Mouse (Mus musculus): ENCODE results near the gene Lyrm4. TPM values are rescaled to one million over a fixed set of nuclear protein-coding genes. Genes with fewer than 3 reads are reported as not detected.

The Lyrm4 gene
- polyA plus RNA-seq (2015; fragmentation: Nextera tagmentation; extraction: Ambion mirVana), result 37.8 and 41.1 TPM in 2 replicates

GRCm38 (mm10) chr13:36117143-36118014 is at the start of gene Lyrm4, which contains the start of gene Fars2:
Gene Lyrm4 (minus strand): TSS chr13:36117526.
Gene Fars2 (plus strand): TSS chr13:36117412.
- Histone ChIP-seq H3K4me2 (peak within 1 kb of the TSS; percentile 94), H3K9ac (peak within 1 kb of the TSS; percentile 63), H3K4me1 (peaks cover 17% of the 10 kb centered on the region), H3K9me3 (no peaks in the 10 kb centered on the region), H3K27ac (peak within 1 kb of the TSS; percentile 98), H3K27me3 (replicated peaks) (no peaks in the 10 kb centered on the region), H3K36me3 (replicated peaks) (no peaks in the 10 kb centered on the region), H3K4me3 (peak within 1 kb of the TSS; percentile 72)
- peak; percentile 99 for ATAC-seq (replicated peaks)
- WGBS, result under 1% methylated on average over 74 of the region's 75 CpGs

GRCm38 (mm10) chr13:36163898-36164297 is 46.6 kb upstream of the Lyrm4 start:
- Histone ChIP-seq H3K27ac (no peak overlapping the region), H3K27me3 (replicated peaks) (no peaks in the 10 kb centered on the region), H3K36me3 (replicated peaks) (no peaks in the 10 kb centered on the region), H3K9me3 (no peaks in the 10 kb centered on the region), H3K4me1 (no peaks in the 10 kb centered on the region), H3K4me3 (no peak overlapping the region), H3K4me2 (no peak overlapping the region), H3K9ac (no peak overlapping the region)
- ATAC-seq (replicated peaks), result no peak
- 86% methylated on average over 1 of the region's 1 CpGs for WGBS

GRCm38 (mm10) chr13:36163411-36163810 is 46.1 kb upstream of the Lyrm4 start:
- WGBS, result 94% methylated on average over 5 of the region's 5 CpGs
- no peak overlapping the region for H3K4me2 ChIP-seq
- H3K4me3 ChIP-seq, result no peak overlapping the region
- H3K27ac ChIP-seq, result no peak overlapping the region
- H3K27me3 ChIP-seq (replicated peaks), result no peaks in the 10 kb centered on the region
- H3K9me3 ChIP-seq, result no peaks in the 10 kb centered on the region
- no peaks in the 10 kb centered on the region for H3K36me3 ChIP-seq (replicated peaks)
- H3K9ac ChIP-seq, result no peak overlapping the region
- ATAC-seq (replicated peaks), result no peak
- no peaks in the 10 kb centered on the region for H3K4me1 ChIP-seq

- H3K9ac ChIP-seq, result no peak overlapping the region
- H3K4me1 ChIP-seq, result no peaks in the 10 kb centered on the region
- H3K36me3 ChIP-seq (replicated peaks), result no peaks in the 10 kb centered on the region
- H3K4me2 ChIP-seq, result no peak overlapping the region
- WGBS, result 90% methylated on average over 7 of the region's 7 CpGs
- ATAC-seq (replicated peaks), result no peak
- H3K9me3 ChIP-seq, result no peaks in the 10 kb centered on the region
- no peak overlapping the region for H3K4me3 ChIP-seq
- H3K27ac ChIP-seq, result no peak overlapping the region
- H3K27me3 ChIP-seq (replicated peaks), result no peaks in the 10 kb centered on the region
These were observed 39.1 kb upstream of the Lyrm4 start for GRCm38 (mm10) chr13:36156340-36156931.

- no peaks in the 10 kb centered on the region for H3K36me3 ChIP-seq (replicated peaks)
- H3K9ac ChIP-seq, result no peak overlapping the region
- ATAC-seq (replicated peaks), result no peak
- no peak overlapping the region for H3K4me3 ChIP-seq
- H3K27me3 ChIP-seq (replicated peaks), result no peaks in the 10 kb centered on the region
- H3K27ac ChIP-seq, result no peak overlapping the region
- peaks cover 4% of the 10 kb centered on the region; the same call in 1 of the 2 replicates for H3K4me1 ChIP-seq
- H3K9me3 ChIP-seq, result no peaks in the 10 kb centered on the region
- no peak overlapping the region for H3K4me2 ChIP-seq
- 85% methylated on average over 5 of the region's 5 CpGs for WGBS
These were observed 35.6 kb upstream of the Lyrm4 start for GRCm38 (mm10) chr13:36152728-36153498.

GRCm38 (mm10) chr13:36150272-36150671 is 32.9 kb upstream of the Lyrm4 start:
- WGBS, result 57% methylated on average over 5 of the region's 5 CpGs
- Histone ChIP-seq H3K4me3 (no peak overlapping the region), H3K9ac (no peak overlapping the region), H3K27me3 (replicated peaks) (no peaks in the 10 kb centered on the region), H3K9me3 (no peaks in the 10 kb centered on the region), H3K4me2 (no peak overlapping the region), H3K27ac (no peak overlapping the region), H3K36me3 (replicated peaks) (no peaks in the 10 kb centered on the region), H3K4me1 (peaks cover 7% of the 10 kb centered on the region; the same call in 1 of the 2 replicates)
- ATAC-seq (replicated peaks), result no peak

- Histone ChIP-seq H3K4me1 (peaks cover 7% of the 10 kb centered on the region; the same call in 1 of the 2 replicates), H3K4me2 (no peak overlapping the region), H3K27me3 (replicated peaks) (no peaks in the 10 kb centered on the region), H3K27ac (peak overlapping the region; percentile 29; the same call in 1 of the 2 replicates), H3K9me3 (no peaks in the 10 kb centered on the region), H3K9ac (no peak overlapping the region), H3K36me3 (replicated peaks) (no peaks in the 10 kb centered on the region), H3K4me3 (no peak overlapping the region)
- WGBS, result 38% methylated on average over 6 of the region's 6 CpGs
- no peak for ATAC-seq (replicated peaks)
These were observed 32.0 kb upstream of the Lyrm4 start for GRCm38 (mm10) chr13:36149175-36149939.

- H3K4me2 ChIP-seq, result no peak overlapping the region
- H3K36me3 ChIP-seq (replicated peaks), result no peaks in the 10 kb centered on the region
- peaks cover 7% of the 10 kb centered on the region; the same call in 1 of the 2 replicates for H3K4me1 ChIP-seq
- no peak for ATAC-seq (replicated peaks)
- H3K27ac ChIP-seq, result no peak overlapping the region
- 78% methylated on average over 1 of the region's 1 CpGs for WGBS
- H3K4me3 ChIP-seq, result no peak overlapping the region
- no peaks in the 10 kb centered on the region for H3K9me3 ChIP-seq
- no peaks in the 10 kb centered on the region for H3K27me3 ChIP-seq (replicated peaks)
- no peak overlapping the region for H3K9ac ChIP-seq
These were observed 28.3 kb upstream of the Lyrm4 start for GRCm38 (mm10) chr13:36145601-36146000.

- WGBS, result 65% methylated on average over 5 of the region's 5 CpGs
- no peak overlapping the region for H3K4me2 ChIP-seq
- no peak for ATAC-seq (replicated peaks)
These were observed 23.1 kb upstream of the Lyrm4 start for GRCm38 (mm10) chr13:36140247-36141016.

GRCm38 (mm10) chr13:36139703-36140102 is 22.4 kb upstream of the Lyrm4 start:
- H3K4me1 ChIP-seq, result no peaks in the 10 kb centered on the region
- 86% methylated on average over 5 of the region's 5 CpGs for WGBS
- no peak overlapping the region for H3K4me2 ChIP-seq
- no peaks in the 10 kb centered on the region for H3K36me3 ChIP-seq (replicated peaks)
- H3K9ac ChIP-seq, result no peak overlapping the region
- no peaks in the 10 kb centered on the region for H3K9me3 ChIP-seq
- H3K4me3 ChIP-seq, result no peak overlapping the region
- H3K27ac ChIP-seq, result no peak overlapping the region
- ATAC-seq (replicated peaks), result no peak
- no peaks in the 10 kb centered on the region for H3K27me3 ChIP-seq (replicated peaks)

More at GRCm38 (mm10) chr13:36140247-36141016, 23.1 kb upstream of the Lyrm4 start:
- Histone ChIP-seq H3K36me3 (replicated peaks) (no peaks in the 10 kb centered on the region), H3K9ac (no peak overlapping the region), H3K9me3 (no peaks in the 10 kb centered on the region), H3K4me1 (no peaks in the 10 kb centered on the region), H3K27ac (no peak overlapping the region), H3K4me3 (no peak overlapping the region), H3K27me3 (replicated peaks) (no peaks in the 10 kb centered on the region)
